Mouse (Mus musculus): ENCODE results near the gene Cers6.

DNA sequence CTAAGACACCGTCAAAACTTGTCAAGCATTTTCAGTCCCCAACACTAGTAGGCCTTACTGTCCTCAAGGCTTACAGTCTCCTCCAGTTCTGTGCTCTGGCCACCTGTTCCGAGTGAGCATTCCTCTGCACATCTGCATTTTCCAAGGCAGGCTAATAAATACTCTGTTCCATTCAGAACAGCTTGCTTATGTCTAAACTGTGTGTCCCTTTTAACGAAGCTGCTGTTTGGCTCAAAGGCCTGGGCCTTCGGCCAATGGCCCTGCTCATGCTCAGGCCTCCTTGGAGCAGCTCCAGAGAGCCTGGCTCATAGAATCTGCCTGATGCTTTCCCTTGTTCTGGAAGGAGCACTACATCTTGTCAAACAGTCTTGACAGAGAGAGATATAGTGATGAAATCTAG, 193.0 kb downstream of the Cers6 start:
- TF ChIP-seq GATA1 (IDR thresholded peaks at IDR 0.05; ENCODE audit: low read length) = no peak
- TF ChIP-seq TAL1 (IDR thresholded peaks at IDR 0.05; ENCODE audit: low read length) = no peak
